Mouse (Mus musculus) macrophage (primary cell): ENCODE measurements around the gene Cacna1e. TPM values are rescaled to one million over a fixed set of nuclear protein-coding genes. Genes with fewer than 3 reads are reported as not detected.

Experiments
- H3K27ac ChIP-seq: fragments of 350-480 bp; formaldehyde crosslinking; 2 replicates; pipeline ENCODE4 v1.9.0; 2021
- H3K36me3 ChIP-seq: fragments of 350-480 bp; formaldehyde crosslinking; 2 replicates; pipeline ENCODE4 v1.9.0; 2021; ENCODE audit errors: inconsistent target
- H3K4me3 ChIP-seq: fragments of 350-480 bp; formaldehyde crosslinking; 2 replicates; pipeline ENCODE4 v1.9.0; 2021; ENCODE audit errors: inconsistent target
- H3K79me2 ChIP-seq: fragments of 350-480 bp; formaldehyde crosslinking; 2 replicates; pipeline ENCODE4 v1.9.0; 2021; ENCODE audit errors: inconsistent target
- WGBS: methylation state at CpG from one replicate; pipeline ENCODE4 v1.1.7; 2026; ENCODE audit warnings: inconsistent platforms; ENCODE audit not compliant: missing documents; 5-methylcytosine and 5-hydroxymethylcytosine counted together
- polyA plus RNA-seq: library from polyadenylated mRNA; stranded (reverse); fragments of 250-400 nt; gene quantifications from 3 replicates; pipeline ENCODE4 v1.2.4, GENCODE M21; 2018; ENCODE audit warnings: inconsistent platforms

The Cacna1e gene
- polyA plus RNA-seq, 1 experiment from 2014 or later: 0.01 TPM

DNA sequence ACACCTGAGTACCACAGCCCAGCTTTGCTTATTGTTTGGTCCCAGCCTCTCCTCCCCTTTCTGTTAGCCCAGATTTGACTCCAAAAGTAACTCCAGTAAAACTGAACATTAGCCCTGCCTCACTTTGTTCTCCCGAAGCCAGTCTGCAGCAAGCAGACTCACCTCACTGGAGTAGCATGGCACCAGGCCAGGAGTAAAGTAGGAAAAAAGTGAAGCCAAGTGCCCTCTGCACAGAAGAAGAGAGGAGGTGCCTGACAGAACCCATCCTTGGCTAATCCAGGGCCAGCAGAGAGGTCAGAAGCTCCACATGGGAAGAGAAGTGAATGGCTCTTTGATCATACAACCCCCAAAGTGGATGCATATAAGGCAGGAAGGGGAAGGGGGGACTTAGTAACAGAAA lies 100.8 kb downstream of the Cacna1e start:
- no peaks in the 10 kb centered on the region for H3K79me2 ChIP-seq

DNA sequence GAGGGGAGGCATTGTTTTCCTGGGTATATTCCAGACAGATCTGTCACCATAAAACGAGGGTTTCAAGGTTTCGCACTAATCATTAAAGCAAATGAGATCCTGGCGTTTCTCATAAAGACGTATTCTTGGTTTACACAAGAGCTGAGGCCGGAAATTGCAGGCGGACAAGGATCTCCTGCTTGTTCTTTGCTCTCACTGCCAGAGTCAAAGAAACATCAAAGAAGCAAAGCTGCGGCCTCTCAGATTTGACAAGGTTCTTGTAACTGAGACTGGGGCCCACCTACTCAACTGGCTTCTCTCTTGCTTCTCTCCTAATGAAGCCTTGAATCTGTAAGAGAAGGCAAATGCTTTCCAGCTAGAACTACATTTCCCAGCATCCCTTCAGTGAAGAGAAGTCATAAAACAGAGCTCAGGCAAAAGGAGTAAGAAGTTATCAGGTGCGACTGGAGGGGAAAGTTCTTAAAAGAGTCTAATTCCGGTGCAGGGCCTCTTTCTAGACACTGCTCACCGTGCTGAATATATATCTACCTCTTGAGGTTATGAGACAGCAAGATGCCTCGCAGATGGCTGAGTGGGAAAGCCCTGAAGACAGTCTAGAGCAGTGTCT lies 104.3 kb downstream of the Cacna1e start:
- no peaks in the 10 kb centered on the region for H3K36me3 ChIP-seq
- H3K79me2 ChIP-seq: no peaks in the 10 kb centered on the region
- WGBS: 86% methylated on average over 11 of the region's 11 CpGs
- no peak overlapping the region for H3K4me3 ChIP-seq
- no peak overlapping the region for H3K27ac ChIP-seq

More for the DNA sequence above, 100.8 kb downstream of the Cacna1e start:
- H3K27ac ChIP-seq: no peak overlapping the region
- H3K4me3 ChIP-seq: no peak overlapping the region
- H3K36me3 ChIP-seq: no peaks in the 10 kb centered on the region
- WGBS: 85% methylated on average over 1 of the region's 1 CpGs

DNA sequence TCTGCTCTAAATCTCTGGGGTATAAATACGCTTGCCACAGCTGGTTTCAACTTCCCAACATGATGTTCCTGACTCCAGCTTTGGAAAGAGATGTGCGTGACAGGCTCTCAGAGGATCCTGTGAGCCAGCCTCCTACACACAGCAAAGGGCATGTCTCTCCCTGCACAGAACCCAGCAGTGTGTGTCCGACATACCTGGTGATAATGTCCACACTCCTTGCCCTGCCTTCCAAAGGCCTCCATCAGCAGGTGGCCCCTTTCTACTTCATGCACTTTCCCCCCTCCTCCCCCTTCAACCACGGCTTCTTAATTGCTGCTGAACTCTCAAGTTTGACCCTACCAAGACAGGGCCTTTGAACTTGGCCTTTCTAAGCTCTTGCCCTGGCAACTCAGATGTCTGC lies 108.0 kb downstream of the Cacna1e start:
- H3K36me3 ChIP-seq: no peaks in the 10 kb centered on the region
- H3K27ac ChIP-seq: no peak overlapping the region
- H3K4me3 ChIP-seq: no peak overlapping the region
- no peaks in the 10 kb centered on the region for H3K79me2 ChIP-seq
- WGBS: 86% methylated on average over 4 of the region's 4 CpGs

DNA sequence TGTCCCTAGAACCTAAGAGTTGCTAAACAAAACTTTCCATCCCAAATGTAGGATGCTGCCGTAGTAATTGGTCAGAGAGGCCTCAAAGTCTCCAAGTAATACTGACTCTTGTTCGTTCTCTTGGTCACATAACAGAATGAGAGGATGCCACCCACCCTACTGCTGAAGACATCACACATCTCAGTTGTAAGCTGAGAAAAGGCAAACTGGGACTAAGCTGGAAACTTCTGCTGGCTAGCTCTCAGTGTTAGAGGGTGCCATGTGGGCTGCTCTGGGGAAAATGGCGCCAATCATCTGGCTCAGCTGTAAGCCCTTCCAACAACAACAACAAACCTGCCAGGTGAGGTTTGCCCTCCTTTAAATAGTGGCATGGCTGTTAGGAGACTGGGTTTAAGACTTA lies 109.8 kb downstream of the Cacna1e start:
- Histone ChIP-seq H3K36me3 (no peaks in the 10 kb centered on the region), H3K79me2 (no peaks in the 10 kb centered on the region), H3K27ac (no peak overlapping the region), H3K4me3 (no peak overlapping the region)
- WGBS: 89% methylated on average over 3 of the region's 3 CpGs

DNA sequence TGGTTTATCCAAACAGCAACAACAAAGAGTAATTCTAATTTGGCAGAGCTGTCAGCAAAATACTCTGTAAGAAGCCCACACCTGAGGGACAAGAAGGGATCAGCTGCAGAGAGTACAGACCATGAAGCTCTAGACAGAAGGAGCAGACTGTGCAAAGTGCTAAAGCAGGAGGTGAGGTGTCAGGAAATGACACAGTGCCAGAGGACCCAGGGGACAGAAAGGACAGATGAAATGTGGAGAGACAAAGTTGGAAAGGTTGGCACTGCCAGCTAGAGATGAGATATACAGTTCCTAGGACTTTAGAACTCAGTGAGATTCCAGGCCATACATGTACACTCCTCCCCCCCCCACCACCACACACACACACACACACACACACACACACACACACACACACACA lies 113.2 kb downstream of the Cacna1e start:
- Histone ChIP-seq H3K4me3 (no peak overlapping the region), H3K36me3 (no peaks in the 10 kb centered on the region), H3K79me2 (no peaks in the 10 kb centered on the region), H3K27ac (no peak overlapping the region)

DNA sequence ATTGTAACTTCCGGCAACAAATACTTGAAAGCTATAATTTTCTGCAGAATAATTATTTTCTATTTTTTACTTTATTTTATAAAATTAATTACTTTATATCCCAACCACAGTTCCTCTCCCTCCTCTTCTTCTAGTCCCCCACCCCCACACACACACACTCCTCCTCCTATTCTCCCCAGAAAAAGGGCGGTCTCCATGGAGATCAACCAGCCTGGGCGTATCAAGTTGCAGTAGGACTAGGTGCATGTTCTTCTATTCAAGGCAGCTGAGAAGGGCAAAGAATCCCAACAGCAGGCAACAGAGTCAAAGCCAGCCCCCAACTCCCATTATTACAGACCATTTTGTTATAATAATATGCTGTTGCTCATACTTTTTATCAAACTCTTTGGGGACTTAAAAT lies 113.8 kb downstream of the Cacna1e start:
- no peak overlapping the region for H3K4me3 ChIP-seq
- no peak overlapping the region for H3K27ac ChIP-seq
- H3K79me2 ChIP-seq: no peaks in the 10 kb centered on the region
- 94% methylated on average over 3 of the region's 3 CpGs for WGBS
- no peaks in the 10 kb centered on the region for H3K36me3 ChIP-seq

DNA sequence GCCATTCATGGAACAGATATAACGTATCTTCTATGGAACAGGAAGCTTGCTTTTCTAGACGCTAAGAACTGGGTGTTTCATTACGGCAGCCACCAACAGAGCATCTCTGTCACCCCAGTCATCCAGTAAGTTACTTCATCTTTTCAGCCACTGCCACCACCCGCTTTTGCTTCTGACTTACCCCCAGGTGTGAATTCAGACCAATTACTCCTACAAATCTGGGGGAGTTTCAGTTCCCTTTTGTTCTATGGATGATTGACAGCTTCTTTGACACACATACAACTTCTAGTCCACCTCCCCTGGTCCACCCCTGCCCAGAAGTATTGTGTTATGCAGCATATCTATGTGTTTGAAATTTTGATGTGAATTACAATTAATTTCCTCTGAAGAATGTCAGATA lies 121.2 kb downstream of the Cacna1e start:
- H3K36me3 ChIP-seq: no peaks in the 10 kb centered on the region
- no peak overlapping the region for H3K4me3 ChIP-seq
- H3K79me2 ChIP-seq: no peaks in the 10 kb centered on the region
- 76% methylated on average over 4 of the region's 4 CpGs for WGBS
- H3K27ac ChIP-seq: no peak overlapping the region

DNA sequence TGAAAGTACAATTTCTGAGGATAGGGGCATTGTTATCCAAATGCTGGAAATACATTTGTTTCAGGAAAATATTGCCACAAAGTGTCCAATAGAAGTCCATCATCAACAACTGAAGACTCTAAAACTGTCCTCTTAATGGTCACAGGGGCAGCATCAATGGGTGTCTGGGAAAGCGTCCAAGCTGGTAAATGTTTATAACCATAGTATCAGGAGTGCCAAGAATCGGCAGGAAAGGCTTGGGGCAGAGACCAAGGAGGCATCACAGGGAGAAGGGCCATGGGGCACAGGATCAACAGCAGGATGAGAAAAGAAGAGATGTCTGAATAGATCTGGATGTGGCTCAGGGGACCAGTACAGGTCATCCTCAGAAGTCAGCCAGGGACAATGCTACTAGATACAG lies 132.2 kb downstream of the Cacna1e start:
- Histone ChIP-seq H3K79me2 (no peaks in the 10 kb centered on the region), H3K27ac (no peak overlapping the region), H3K4me3 (no peak overlapping the region), H3K36me3 (no peaks in the 10 kb centered on the region)
- 87% methylated on average over 2 of the region's 2 CpGs for WGBS

DNA sequence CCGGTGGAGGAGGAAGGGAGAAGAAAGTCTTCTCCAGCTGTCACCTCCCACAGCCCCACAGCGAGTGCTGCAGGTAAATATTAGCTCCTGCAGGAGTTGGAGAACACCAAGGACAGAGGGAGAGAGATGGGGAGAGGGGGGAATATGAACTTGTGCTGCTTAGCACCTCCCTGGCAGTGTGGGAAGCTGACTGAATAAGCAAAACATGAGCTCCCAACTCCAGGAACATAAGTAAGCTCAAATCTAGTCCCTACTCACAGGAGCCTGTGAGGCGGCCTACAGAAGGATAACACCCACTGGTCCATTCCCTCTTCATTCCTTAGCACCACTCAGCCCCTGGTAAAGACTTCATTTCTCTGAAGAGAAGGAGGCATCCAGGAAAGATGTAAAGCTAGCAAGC lies 135.8 kb downstream of the Cacna1e start:
- WGBS: 83% methylated on average over 3 of the region's 3 CpGs

DNA sequence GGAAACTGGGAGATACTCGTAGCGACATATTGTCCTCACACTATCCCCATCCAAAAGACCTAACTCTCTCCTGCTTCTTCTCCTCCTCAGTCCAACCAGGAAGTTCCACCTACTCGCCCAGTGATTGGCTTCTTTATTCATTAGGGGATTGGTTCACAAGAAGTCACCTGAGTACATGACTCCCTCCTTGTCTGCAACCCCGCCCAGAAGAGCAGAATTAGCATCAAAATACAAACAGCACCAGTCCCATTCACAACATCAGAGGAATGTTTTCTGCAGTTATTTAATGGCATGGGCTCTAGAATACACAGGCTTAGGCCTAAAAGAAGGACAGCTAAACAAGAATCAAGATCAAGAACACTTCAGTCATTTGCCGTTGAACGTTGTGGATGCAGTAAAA lies 139.1 kb downstream of the Cacna1e start:
- Histone ChIP-seq H3K27ac (no peak overlapping the region), H3K4me3 (no peak overlapping the region), H3K36me3 (no peaks in the 10 kb centered on the region), H3K79me2 (no peaks in the 10 kb centered on the region)
- 89% methylated on average over 6 of the region's 6 CpGs for WGBS

More for the DNA sequence above, 135.8 kb downstream of the Cacna1e start:
- H3K79me2 ChIP-seq: no peaks in the 10 kb centered on the region
- no peaks in the 10 kb centered on the region for H3K36me3 ChIP-seq
- no peak overlapping the region for H3K4me3 ChIP-seq
- H3K27ac ChIP-seq: no peak overlapping the region

DNA sequence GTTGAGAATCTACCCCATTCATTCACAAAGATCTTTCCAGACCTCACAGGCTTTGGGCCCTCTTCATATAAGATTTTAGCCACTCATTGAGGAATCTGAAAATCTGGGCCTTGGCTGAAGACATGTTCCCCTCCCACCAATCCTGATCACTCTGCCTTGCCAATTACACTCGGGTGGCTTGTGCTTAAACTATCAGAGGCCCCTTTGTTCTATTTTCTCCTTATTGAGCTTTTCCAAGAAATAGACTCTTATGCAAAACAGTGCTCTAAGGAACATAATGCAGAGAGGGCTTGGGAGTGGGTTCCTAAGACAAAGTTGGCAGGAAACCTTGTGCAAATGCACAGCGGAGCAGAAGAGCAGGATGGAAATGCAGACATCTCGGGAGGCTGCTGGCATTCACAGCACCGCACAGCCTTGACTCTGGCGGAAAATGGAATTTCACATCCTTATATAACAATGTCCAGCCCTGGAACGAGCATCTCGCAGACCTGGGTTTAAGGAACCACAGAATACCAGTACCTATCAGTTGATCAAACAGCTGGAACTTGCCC lies 153.8 kb downstream of the Cacna1e start:
- 78% methylated on average over 7 of the region's 7 CpGs for WGBS
- Histone ChIP-seq H3K79me2 (no peaks in the 10 kb centered on the region), H3K4me3 (no peak overlapping the region), H3K27ac (no peak overlapping the region), H3K36me3 (no peaks in the 10 kb centered on the region)

DNA sequence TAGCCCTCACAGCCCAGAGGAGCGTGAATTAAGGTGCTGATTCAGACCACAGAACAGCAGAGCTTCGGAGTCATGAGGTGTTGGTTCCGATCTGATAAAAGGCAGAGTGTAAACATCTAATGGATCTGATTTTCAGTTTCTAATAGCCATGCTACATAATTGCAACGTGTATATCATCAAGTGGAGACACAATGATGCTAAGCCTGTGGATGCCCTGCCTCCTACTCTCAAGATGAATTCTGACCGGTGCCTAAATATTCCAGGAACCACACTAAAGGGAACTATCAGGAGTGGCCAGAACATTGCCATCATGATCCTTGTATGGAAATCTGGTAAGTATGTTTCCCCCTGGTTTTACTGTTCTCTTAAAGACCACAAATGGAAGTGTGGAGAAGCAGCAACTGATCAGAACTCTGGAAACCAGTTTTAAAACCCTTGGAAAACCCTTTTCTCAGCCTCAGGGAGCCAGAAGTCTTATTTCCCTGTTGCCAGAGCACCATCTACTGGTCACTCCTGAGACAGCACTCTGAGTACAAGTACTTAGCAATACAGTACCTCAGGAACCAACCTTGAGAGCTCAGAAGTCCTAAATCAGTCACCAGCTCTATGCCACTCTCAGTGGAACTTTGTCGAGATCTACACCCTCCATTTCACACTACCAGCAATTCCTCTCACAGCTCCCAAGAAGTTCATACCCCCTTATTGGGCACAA lies 154.9 kb downstream of the Cacna1e start:
- H3K27ac ChIP-seq: no peak overlapping the region
- H3K79me2 ChIP-seq: no peaks in the 10 kb centered on the region
- WGBS: 47% methylated on average over 6 of the region's 6 CpGs
- H3K4me3 ChIP-seq: no peak overlapping the region
- H3K36me3 ChIP-seq: no peaks in the 10 kb centered on the region

DNA sequence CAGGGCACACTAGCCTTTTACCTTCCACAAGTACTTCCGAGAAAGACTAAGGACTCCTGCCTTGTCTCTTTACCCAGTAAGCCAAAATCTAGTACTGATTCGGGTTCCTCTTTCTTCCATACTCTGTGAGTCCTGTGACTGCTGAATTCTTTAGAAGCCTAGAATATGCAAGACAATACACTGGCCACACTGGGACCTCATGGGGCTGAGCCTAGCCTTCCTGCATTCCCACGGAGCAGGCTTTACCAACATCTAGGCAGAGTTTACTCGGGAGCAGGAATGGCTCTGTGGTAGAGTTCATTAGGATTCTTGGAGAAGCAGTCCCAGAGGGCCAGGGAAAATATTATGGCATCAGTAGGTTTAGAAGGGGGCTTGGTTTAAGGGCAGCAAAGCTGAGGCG lies 155.6 kb downstream of the Cacna1e start:
- H3K79me2 ChIP-seq: no peaks in the 10 kb centered on the region
- H3K27ac ChIP-seq: no peak overlapping the region
- WGBS: 35% methylated on average over 5 of the region's 5 CpGs
- H3K36me3 ChIP-seq: no peaks in the 10 kb centered on the region
- no peak overlapping the region for H3K4me3 ChIP-seq

DNA sequence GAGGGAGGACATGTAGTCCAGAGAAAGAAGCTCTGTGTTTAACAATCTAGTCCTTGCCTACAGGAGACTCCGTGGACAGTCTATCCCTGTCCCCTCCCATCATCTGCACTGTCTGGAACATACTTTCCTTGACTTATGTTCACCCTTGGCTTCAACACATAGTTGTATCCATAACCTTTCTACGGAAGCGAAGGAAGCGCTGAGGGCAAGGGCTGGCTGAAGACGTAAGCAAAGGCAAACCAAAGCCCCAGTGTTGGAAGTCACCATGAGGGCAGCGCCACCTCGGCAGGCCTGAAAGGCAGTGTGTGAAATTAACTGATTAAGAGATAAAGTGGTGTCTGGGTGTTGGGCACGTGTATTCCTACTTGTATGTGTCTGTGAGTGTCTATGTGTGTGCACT lies 156.6 kb downstream of the Cacna1e start:
- H3K27ac ChIP-seq: no peak overlapping the region
- no peak overlapping the region for H3K4me3 ChIP-seq
- 76% methylated on average over 8 of the region's 8 CpGs for WGBS
- no peaks in the 10 kb centered on the region for H3K79me2 ChIP-seq
- H3K36me3 ChIP-seq: no peaks in the 10 kb centered on the region

DNA sequence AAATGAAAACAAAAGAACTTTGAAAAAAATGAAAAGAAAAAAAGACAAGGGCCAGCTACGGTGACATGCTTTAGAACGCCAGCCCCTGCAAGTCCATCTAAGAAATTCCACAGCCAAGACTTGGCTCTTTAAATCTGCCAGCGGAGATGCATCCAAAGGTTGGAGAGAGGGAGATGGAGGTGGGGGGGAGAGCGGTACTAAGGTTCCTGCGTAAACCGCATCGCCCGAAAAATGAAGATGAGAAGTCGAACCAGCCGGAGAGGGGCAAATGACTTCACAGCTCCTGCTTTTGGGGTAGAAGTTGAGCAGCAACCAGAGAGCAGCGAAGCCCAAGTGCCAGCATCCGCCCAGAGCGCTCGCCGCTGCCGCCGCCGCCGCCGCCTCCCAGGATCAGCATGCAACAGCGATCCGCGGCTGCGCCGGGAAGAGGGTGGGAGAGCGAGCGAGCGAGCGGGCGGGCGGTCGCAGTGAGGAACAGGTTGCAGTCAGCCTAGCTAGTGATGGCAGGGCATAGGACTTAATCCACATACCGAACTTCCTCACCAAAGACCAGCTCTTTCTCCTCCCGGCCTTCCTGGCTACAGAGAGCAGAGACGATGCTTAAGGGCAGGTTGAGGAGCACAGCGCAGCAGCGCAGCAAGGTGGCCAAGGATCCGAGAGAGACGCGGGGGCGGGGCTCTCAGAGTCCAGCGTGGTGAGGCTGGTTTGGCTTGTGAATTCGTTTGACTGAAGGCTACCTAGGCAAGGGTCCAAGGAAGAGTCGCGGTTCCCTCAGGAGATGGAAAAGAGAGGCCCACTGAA lies 157.7 kb downstream of the Cacna1e start:
- Histone ChIP-seq H3K27ac (no peak overlapping the region), H3K4me3 (no peak overlapping the region), H3K36me3 (no peaks in the 10 kb centered on the region), H3K79me2 (no peaks in the 10 kb centered on the region)
- WGBS: 2% methylated on average over 44 of the region's 45 CpGs
